Mouse (Mus musculus) stomach, embryonic 16.5 days (tissue): ENCODE measurements around the gene Ccnb1ip1. TPM values are rescaled to one million over a fixed set of nuclear protein-coding genes. Genes with fewer than 3 reads are reported as not detected.

Experiments
- ATAC-seq: fragments of 200-750 bp; cut with Nextera tagmentation; 2 replicates; pipeline ENCODE4 v1.8.0; 2017; ENCODE audit warnings: moderate number of reproducible peaks, moderate TSS enrichment; ENCODE audit not compliant: insufficient read depth, low FRiP score
- H3K27ac ChIP-seq: fragments of 300-500 bp; sonication (generic); 2 replicates; pipeline ENCODE4 v1.5.1; 2014; ENCODE audit warnings: low read length
- H3K27me3 ChIP-seq: fragments of 300-500 bp; sonication (generic); 2 replicates; pipeline ENCODE4 v1.6.1; 2014; ENCODE audit warnings: low read length, control low read depth, mixed read lengths; ENCODE audit not compliant: control insufficient read depth, insufficient read depth
- H3K36me3 ChIP-seq: fragments of 300-500 bp; sonication (generic); 2 replicates; pipeline ENCODE4 v1.6.1; 2014; ENCODE audit warnings: low read length; ENCODE audit not compliant: control insufficient read depth, insufficient read depth
- H3K4me1 ChIP-seq: fragments of 300-500 bp; sonication (generic); 2 replicates; pipeline ENCODE4 v1.6.1; 2014; ENCODE audit warnings: low read length, control low read depth, mixed read lengths; ENCODE audit not compliant: control insufficient read depth, insufficient read depth
- H3K4me2 ChIP-seq: fragments of 300-500 bp; sonication (generic); 2 replicates; pipeline ENCODE4 v1.6.1; 2014; ENCODE audit warnings: low read depth, low read length, mixed read lengths
- H3K4me3 ChIP-seq: fragments of 300-500 bp; sonication (generic); replicated peaks from 2 replicates; pipeline ENCODE4 v1.5.1; 2014; ENCODE audit warnings: mild to moderate bottlenecking, low read length
- H3K9ac ChIP-seq: fragments of 300-500 bp; sonication (generic); 2 replicates; pipeline ENCODE4 v1.6.1; 2014; ENCODE audit warnings: low read length
- H3K9me3 ChIP-seq: fragments of 300-500 bp; sonication (generic); replicated peaks from 2 replicates; pipeline ENCODE4 v1.6.1; 2016; ENCODE audit warnings: low read length, control low read depth; ENCODE audit not compliant: control insufficient read depth
- WGBS: fragments of 180-500 bp; shearing (Covaris S2); extraction: QIAGEN DNeasy Blood & Tissue Kit; methylation state at CpG from one replicate; pipeline ENCODE4 v1.1.7; 2014; 5-methylcytosine and 5-hydroxymethylcytosine counted together
- polyA plus RNA-seq: library from polyadenylated mRNA; unstranded; fragments of >200 nt; fragmentation: Nextera tagmentation; extraction: Ambion mirVana; gene quantifications from 2 replicates; pipeline ENCODE4 v1.2.1, GENCODE M21; 2015

Ccnb1ip1 gene
- polyA plus RNA-seq, 1 experiment from 2014 or later, result not detected

GRCm38 (mm10) chr14:50741584-50741983 lies 65.9 kb downstream of the Ccnb1ip1 start:
- no peak overlapping the region for H3K27ac ChIP-seq
- ATAC-seq, result no peak
- H3K36me3 ChIP-seq, result no peaks in the 10 kb centered on the region
- H3K4me3 ChIP-seq, result no peak overlapping the region
- H3K9ac ChIP-seq, result no peak overlapping the region
- no peaks in the 10 kb centered on the region for H3K9me3 ChIP-seq
- no peak overlapping the region for H3K4me2 ChIP-seq
- no peaks in the 10 kb centered on the region for H3K4me1 ChIP-seq
- no peaks in the 10 kb centered on the region for H3K27me3 ChIP-seq
- 69% methylated on average over 2 of the region's 2 CpGs for WGBS

DNA sequence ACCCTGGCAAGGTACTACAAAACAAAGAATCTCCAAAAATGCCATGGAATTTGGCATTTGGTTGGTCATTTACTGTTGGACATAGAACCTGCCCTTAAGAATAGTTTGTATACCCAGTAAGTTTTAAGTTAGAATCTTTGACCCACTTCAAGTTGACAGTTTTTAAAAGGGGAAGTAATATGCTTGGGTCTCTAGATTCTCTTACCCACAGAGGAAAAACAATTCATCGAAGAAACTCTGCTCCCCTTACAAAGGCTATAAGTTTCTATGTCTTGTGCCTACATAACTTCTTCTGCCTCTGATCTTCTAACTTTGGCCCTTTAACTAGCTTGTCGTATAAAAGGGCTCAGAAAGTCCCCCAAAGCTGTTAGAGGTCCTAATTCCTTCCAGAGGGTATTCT lies 67.2 kb downstream of the Ccnb1ip1 start:
- no peak overlapping the region for H3K27ac ChIP-seq
- H3K4me3 ChIP-seq, result no peak overlapping the region
- H3K9me3 ChIP-seq, result no peaks in the 10 kb centered on the region
- H3K9ac ChIP-seq, result no peak overlapping the region
- H3K4me2 ChIP-seq, result no peak overlapping the region
- 73% methylated on average over 2 of the region's 2 CpGs for WGBS
- H3K27me3 ChIP-seq, result no peaks in the 10 kb centered on the region
- no peaks in the 10 kb centered on the region for H3K36me3 ChIP-seq
- no peak for ATAC-seq
- H3K4me1 ChIP-seq, result no peaks in the 10 kb centered on the region

Other genes with a start within 250 kb of the Ccnb1ip1 start
- not detected in 2 replicates for gene Olfr744, start 192.9 kb downstream of the Ccnb1ip1 start, polyA plus RNA-seq
- gene Olfr745, start 168.3 kb downstream of the Ccnb1ip1 start, polyA plus RNA-seq, result not detected in 2 replicates
- not detected in 2 replicates for gene Olfr746, start 160.6 kb downstream of the Ccnb1ip1 start, polyA plus RNA-seq
- gene Olfr747, start 114.5 kb downstream of the Ccnb1ip1 start, polyA plus RNA-seq, result not detected in 2 replicates
- not detected in 2 replicates for gene Olfr748, start 100.4 kb downstream of the Ccnb1ip1 start, polyA plus RNA-seq
- gene Olfr749, start 62.6 kb downstream of the Ccnb1ip1 start, polyA plus RNA-seq, result not detected in 2 replicates
- gene Ttc5, start 22.2 kb downstream of the Ccnb1ip1 start, polyA plus RNA-seq, result 58.5 and 61.4 TPM in 2 replicates
- 56.4 and 62.2 TPM in 2 replicates for gene Parp2, start 109 bp upstream of the Ccnb1ip1 start, polyA plus RNA-seq
- gene Tep1, start 62.8 kb upstream of the Ccnb1ip1 start, polyA plus RNA-seq, result 9.7 and 11.5 TPM in 2 replicates
- gene Klhl33, start 89.8 kb upstream of the Ccnb1ip1 start, polyA plus RNA-seq, result 0.26 and 0.49 TPM in 2 replicates
- gene Osgep, start 117.2 kb upstream of the Ccnb1ip1 start, polyA plus RNA-seq, result 130 and 140 TPM in 2 replicates
- gene Apex1, start 117.2 kb upstream of the Ccnb1ip1 start, polyA plus RNA-seq, result 149 and 166 TPM in 2 replicates
- 45.2 and 47.6 TPM in 2 replicates for gene Pip4p1, start 123.1 kb upstream of the Ccnb1ip1 start, polyA plus RNA-seq
- gene Pnp, start 123.3 kb upstream of the Ccnb1ip1 start, polyA plus RNA-seq, result 74.9 and 75.2 TPM in 2 replicates
- not detected in 2 replicates for gene Gm49342, start 136.8 kb upstream of the Ccnb1ip1 start, polyA plus RNA-seq
- gene Pnp2, start 148.3 kb upstream of the Ccnb1ip1 start, polyA plus RNA-seq, result 0.69 and 1.6 TPM in 2 replicates
- gene Rnase10, start 200.0 kb upstream of the Ccnb1ip1 start, polyA plus RNA-seq, result 0.23 and 0.54 TPM in 2 replicates
- gene Rnase9, start 234.1 kb upstream of the Ccnb1ip1 start, polyA plus RNA-seq, result not detected in 2 replicates
- not detected in 2 replicates for gene Rnase11, start 242.4 kb upstream of the Ccnb1ip1 start, polyA plus RNA-seq
- gene Rnase12, start 249.9 kb upstream of the Ccnb1ip1 start, polyA plus RNA-seq, result 0.45 TPM in 1 of 2 replicates, not detected in the other